Mouse (Mus musculus): ENCODE measurements around the gene Ctbs. TPM values are rescaled to one million over a fixed set of nuclear protein-coding genes. Genes with fewer than 3 reads are reported as not detected.

The Ctbs gene
- polyA plus RNA-seq, 1 experiment from 2014 or later = 5.7 TPM

DNA sequence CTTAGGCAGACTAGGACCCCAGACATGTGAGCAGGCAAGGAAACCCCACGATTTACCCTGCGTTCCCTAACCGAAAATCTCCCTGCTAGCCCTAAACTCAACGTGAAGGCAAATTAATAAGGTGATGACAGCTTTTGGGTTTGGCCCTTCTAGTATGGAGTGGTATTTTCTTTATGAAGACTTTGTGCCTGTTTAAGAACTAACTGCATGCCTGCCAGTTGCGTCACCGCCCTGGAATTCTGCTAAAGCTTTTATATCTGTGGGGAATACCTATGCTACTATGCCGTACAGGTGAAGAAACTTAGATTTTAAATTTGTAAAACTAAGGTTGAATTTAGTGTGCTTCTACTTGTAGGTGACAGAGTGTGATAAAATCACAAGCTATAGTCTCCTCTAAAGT lies 37.1 kb upstream of the Ctbs start:
- 86% methylated on average over 7 of the region's 7 CpGs for WGBS
- Histone ChIP-seq H3K4me2 (ENCODE audit: low read depth, severe bottlenecking) (no peak overlapping the region), H3K27ac (replicated peaks; ENCODE audit: low read depth, low read length) (no peak overlapping the region), H3K4me1 (ENCODE audit: control insufficient read depth, insufficient read depth, low read length) (no peaks in the 10 kb centered on the region), H3K4me3 (ENCODE audit: low read depth, low read length) (no peak overlapping the region), H3K9me3 (ENCODE audit: control insufficient read depth, low read length) (no peaks in the 10 kb centered on the region), H3K36me3 (ENCODE audit: control insufficient read depth, insufficient read depth, low read length) (no peaks in the 10 kb centered on the region), H3K27me3 (ENCODE audit: control insufficient read depth, insufficient read depth, low read length) (no peaks in the 10 kb centered on the region), H3K9ac (ENCODE audit: low read length) (no peak overlapping the region)
- ATAC-seq (ENCODE audit: insufficient number of reproducible peaks, low FRiP score, low TSS enrichment, low read depth) (no peak), DNase-seq (ENCODE audit: low spot score) (no peak)

DNA sequence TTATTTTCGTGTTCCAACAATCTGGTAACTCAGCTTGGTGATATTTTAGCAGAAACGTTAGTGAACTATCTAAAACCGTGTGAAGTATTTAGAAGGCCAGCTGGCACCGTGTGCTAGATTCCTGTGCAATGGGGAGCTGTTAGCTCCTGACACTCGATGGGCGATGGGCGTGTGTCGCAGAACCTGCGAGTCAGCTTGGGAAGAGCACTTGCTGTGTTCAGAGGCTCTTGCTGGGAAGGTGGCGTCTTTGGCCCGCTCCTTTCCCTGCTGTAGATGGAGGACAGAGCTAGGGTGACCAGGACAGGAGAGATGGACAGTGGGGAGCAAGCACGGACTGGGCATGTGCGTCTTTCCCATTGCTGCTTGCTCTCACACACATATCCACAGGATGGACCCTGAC lies 36.6 kb upstream of the Ctbs start:
- H3K27me3 ChIP-seq (ENCODE audit: control insufficient read depth, insufficient read depth, low read length) = no peaks in the 10 kb centered on the region
- H3K4me2 ChIP-seq (ENCODE audit: low read depth, severe bottlenecking) = no peak overlapping the region
- H3K36me3 ChIP-seq (ENCODE audit: control insufficient read depth, insufficient read depth, low read length) = no peaks in the 10 kb centered on the region
- no peak overlapping the region for H3K27ac ChIP-seq (replicated peaks; ENCODE audit: low read depth, low read length)
- 93% methylated on average over 13 of the region's 13 CpGs for WGBS
- no peak overlapping the region for H3K9ac ChIP-seq (ENCODE audit: low read length)
- H3K4me3 ChIP-seq (ENCODE audit: low read depth, low read length) = no peak overlapping the region
- no peaks in the 10 kb centered on the region for H3K9me3 ChIP-seq (ENCODE audit: control insufficient read depth, low read length)
- no peak for ATAC-seq (ENCODE audit: insufficient number of reproducible peaks, low FRiP score, low TSS enrichment, low read depth)
- no peak for DNase-seq (ENCODE audit: low spot score)
- no peaks in the 10 kb centered on the region for H3K4me1 ChIP-seq (ENCODE audit: control insufficient read depth, insufficient read depth, low read length)

- no peak for DNase-seq (ENCODE audit: low spot score)
- peaks cover 2% of the 10 kb centered on the region; the same call in 1 of the 2 replicates for H3K36me3 ChIP-seq (ENCODE audit: control insufficient read depth, insufficient read depth, low read length)
- no peak overlapping the region for H3K27ac ChIP-seq (replicated peaks; ENCODE audit: low read depth, low read length)
- no peaks in the 10 kb centered on the region for H3K27me3 ChIP-seq (ENCODE audit: control insufficient read depth, insufficient read depth, low read length)
- no peak overlapping the region for H3K4me2 ChIP-seq (ENCODE audit: low read depth, severe bottlenecking)
- 94% methylated on average over 4 of the region's 4 CpGs for WGBS
- no peak for ATAC-seq (ENCODE audit: insufficient number of reproducible peaks, low FRiP score, low TSS enrichment, low read depth)
- H3K9me3 ChIP-seq (ENCODE audit: control insufficient read depth, low read length) = no peaks in the 10 kb centered on the region
- H3K4me1 ChIP-seq (ENCODE audit: control insufficient read depth, insufficient read depth, low read length) = no peaks in the 10 kb centered on the region
- H3K9ac ChIP-seq (ENCODE audit: low read length) = no peak overlapping the region
- no peak overlapping the region for H3K4me3 ChIP-seq (ENCODE audit: low read depth, low read length)
Observed at GRCm38 (mm10) chr3:146413992-146414391, 35.6 kb upstream of the Ctbs start.

DNA sequence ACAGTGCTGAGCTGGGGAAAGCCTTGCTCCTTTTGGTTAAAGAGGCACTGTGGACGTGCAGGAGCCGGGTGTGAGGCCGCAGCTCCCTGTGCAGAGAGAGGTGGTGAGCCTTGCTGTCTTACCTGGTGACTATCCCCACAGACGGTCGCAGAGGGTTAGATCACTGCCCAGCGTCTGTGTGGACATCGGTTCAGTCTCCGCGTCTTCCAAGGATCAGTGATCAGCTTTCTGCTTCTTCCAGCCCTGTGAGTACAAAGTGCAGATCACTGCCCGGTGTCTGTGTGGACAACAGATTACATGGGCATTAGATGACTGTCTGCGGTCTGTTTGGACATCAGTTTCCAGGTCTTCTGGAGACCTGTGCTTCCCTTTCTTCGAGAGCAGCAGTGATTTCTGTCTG lies 35.0 kb upstream of the Ctbs start:
- ATAC-seq (ENCODE audit: insufficient number of reproducible peaks, low FRiP score, low TSS enrichment, low read depth) = no peak
- WGBS = 91% methylated on average over 12 of the region's 12 CpGs
- Histone ChIP-seq H3K9me3 (ENCODE audit: control insufficient read depth, low read length) (no peaks in the 10 kb centered on the region), H3K4me3 (ENCODE audit: low read depth, low read length) (no peak overlapping the region), H3K4me1 (ENCODE audit: control insufficient read depth, insufficient read depth, low read length) (no peaks in the 10 kb centered on the region), H3K4me2 (ENCODE audit: low read depth, severe bottlenecking) (no peak overlapping the region), H3K27ac (replicated peaks; ENCODE audit: low read depth, low read length) (no peak overlapping the region), H3K36me3 (ENCODE audit: control insufficient read depth, insufficient read depth, low read length) (peaks cover 2% of the 10 kb centered on the region; the same call in 1 of the 2 replicates), H3K27me3 (ENCODE audit: control insufficient read depth, insufficient read depth, low read length) (no peaks in the 10 kb centered on the region), H3K9ac (ENCODE audit: low read length) (no peak overlapping the region)
- DNase-seq (ENCODE audit: low spot score) = no peak

GRCm38 (mm10) chr3:146417873-146418272 lies 31.7 kb upstream of the Ctbs start:
- Histone ChIP-seq H3K9me3 (ENCODE audit: control insufficient read depth, low read length) (no peaks in the 10 kb centered on the region), H3K4me3 (ENCODE audit: low read depth, low read length) (no peak overlapping the region), H3K4me1 (ENCODE audit: control insufficient read depth, insufficient read depth, low read length) (no peaks in the 10 kb centered on the region), H3K27me3 (ENCODE audit: control insufficient read depth, insufficient read depth, low read length) (no peaks in the 10 kb centered on the region), H3K4me2 (ENCODE audit: low read depth, severe bottlenecking) (no peak overlapping the region), H3K9ac (ENCODE audit: low read length) (no peak overlapping the region), H3K36me3 (ENCODE audit: control insufficient read depth, insufficient read depth, low read length) (peaks cover 2% of the 10 kb centered on the region; the same call in 1 of the 2 replicates), H3K27ac (replicated peaks; ENCODE audit: low read depth, low read length) (no peak overlapping the region)
- ATAC-seq (ENCODE audit: insufficient number of reproducible peaks, low FRiP score, low TSS enrichment, low read depth) (no peak), DNase-seq (ENCODE audit: low spot score) (no peak)
- 96% methylated on average over 8 of the region's 8 CpGs for WGBS

DNA sequence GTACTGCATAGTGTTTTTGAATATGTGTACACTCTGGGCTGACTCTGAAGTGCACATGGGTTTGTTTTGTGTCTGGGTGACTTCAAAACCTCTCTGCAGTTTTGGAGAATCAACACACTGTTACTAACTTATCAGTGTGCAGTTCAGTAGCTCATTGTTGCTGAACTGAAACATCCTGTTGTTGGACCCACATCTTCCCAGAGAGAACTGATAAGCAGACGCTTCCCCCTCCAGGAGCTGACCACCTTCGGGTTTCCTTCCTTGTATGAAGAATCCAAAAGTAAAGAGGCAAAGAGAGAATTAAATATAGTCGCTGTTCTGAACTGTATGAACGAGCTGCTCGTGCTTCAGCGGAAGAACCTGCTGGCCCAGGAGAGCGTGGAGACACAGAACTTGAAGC lies 30.7 kb upstream of the Ctbs start:
- no peak overlapping the region for H3K27ac ChIP-seq (replicated peaks; ENCODE audit: low read depth, low read length)
- peaks cover 2% of the 10 kb centered on the region; the same call in 1 of the 2 replicates for H3K36me3 ChIP-seq (ENCODE audit: control insufficient read depth, insufficient read depth, low read length)
- H3K4me2 ChIP-seq (ENCODE audit: low read depth, severe bottlenecking) = no peak overlapping the region
- no peaks in the 10 kb centered on the region for H3K27me3 ChIP-seq (ENCODE audit: control insufficient read depth, insufficient read depth, low read length)
- no peak overlapping the region for H3K4me3 ChIP-seq (ENCODE audit: low read depth, low read length)
- DNase-seq (ENCODE audit: low spot score) (no peak), ATAC-seq (ENCODE audit: insufficient number of reproducible peaks, low FRiP score, low TSS enrichment, low read depth) (no peak)
- no peak overlapping the region for H3K9ac ChIP-seq (ENCODE audit: low read length)
- no peaks in the 10 kb centered on the region for H3K9me3 ChIP-seq (ENCODE audit: control insufficient read depth, low read length)
- 91% methylated on average over 7 of the region's 7 CpGs for WGBS
- H3K4me1 ChIP-seq (ENCODE audit: control insufficient read depth, insufficient read depth, low read length) = no peaks in the 10 kb centered on the region

DNA sequence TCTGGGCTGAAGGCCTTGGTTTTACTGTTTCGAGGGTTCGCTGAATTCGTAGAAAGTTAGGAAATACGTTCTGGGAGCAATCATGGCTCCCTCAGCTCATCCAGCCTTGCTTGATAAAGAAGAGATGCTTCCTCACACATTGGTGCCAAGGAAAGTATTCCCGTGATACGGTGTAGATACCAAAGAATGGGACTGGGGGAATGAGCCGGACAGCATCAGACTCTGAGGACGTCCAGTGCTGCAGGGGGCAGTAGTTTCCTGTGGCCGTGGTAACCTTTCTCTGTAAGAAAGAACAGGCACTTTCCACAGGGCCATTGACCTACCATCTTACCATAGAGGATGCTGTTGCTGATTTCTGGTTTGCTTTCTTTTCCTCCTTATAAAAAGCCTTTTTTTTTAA lies 30.1 kb upstream of the Ctbs start:
- peaks cover 2% of the 10 kb centered on the region; the same call in 1 of the 2 replicates for H3K36me3 ChIP-seq (ENCODE audit: control insufficient read depth, insufficient read depth, low read length)
- ATAC-seq (ENCODE audit: insufficient number of reproducible peaks, low FRiP score, low TSS enrichment, low read depth) (no peak), DNase-seq (ENCODE audit: low spot score) (no peak)
- no peak overlapping the region for H3K4me2 ChIP-seq (ENCODE audit: low read depth, severe bottlenecking)
- H3K9ac ChIP-seq (ENCODE audit: low read length) = no peak overlapping the region
- 93% methylated on average over 9 of the region's 9 CpGs for WGBS
- H3K9me3 ChIP-seq (ENCODE audit: control insufficient read depth, low read length) = no peaks in the 10 kb centered on the region
- no peaks in the 10 kb centered on the region for H3K4me1 ChIP-seq (ENCODE audit: control insufficient read depth, insufficient read depth, low read length)
- H3K27me3 ChIP-seq (ENCODE audit: control insufficient read depth, insufficient read depth, low read length) = no peaks in the 10 kb centered on the region
- no peak overlapping the region for H3K27ac ChIP-seq (replicated peaks; ENCODE audit: low read depth, low read length)
- H3K4me3 ChIP-seq (ENCODE audit: low read depth, low read length) = no peak overlapping the region

- no peaks in the 10 kb centered on the region for H3K27me3 ChIP-seq (ENCODE audit: control insufficient read depth, insufficient read depth, low read length)
- no peak overlapping the region for H3K4me2 ChIP-seq (ENCODE audit: low read depth, severe bottlenecking)
- H3K36me3 ChIP-seq (ENCODE audit: control insufficient read depth, insufficient read depth, low read length) = peaks cover 2% of the 10 kb centered on the region; the same call in 1 of the 2 replicates
- WGBS = 92% methylated on average over 15 of the region's 15 CpGs
- ATAC-seq (ENCODE audit: insufficient number of reproducible peaks, low FRiP score, low TSS enrichment, low read depth) = no peak
- no peak overlapping the region for H3K4me3 ChIP-seq (ENCODE audit: low read depth, low read length)
- no peak overlapping the region for H3K27ac ChIP-seq (replicated peaks; ENCODE audit: low read depth, low read length)
- no peak for DNase-seq (ENCODE audit: low spot score)
- no peak overlapping the region for H3K9ac ChIP-seq (ENCODE audit: low read length)
- no peaks in the 10 kb centered on the region for H3K9me3 ChIP-seq (ENCODE audit: control insufficient read depth, low read length)
- H3K4me1 ChIP-seq (ENCODE audit: control insufficient read depth, insufficient read depth, low read length) = no peaks in the 10 kb centered on the region
Observed at GRCm38 (mm10) chr3:146419992-146420537, 29.5 kb upstream of the Ctbs start.

- H3K27me3 ChIP-seq (ENCODE audit: control insufficient read depth, insufficient read depth, low read length) = no peaks in the 10 kb centered on the region
- no peaks in the 10 kb centered on the region for H3K9me3 ChIP-seq (ENCODE audit: control insufficient read depth, low read length)
- no peak overlapping the region for H3K4me3 ChIP-seq (ENCODE audit: low read depth, low read length)
- H3K4me1 ChIP-seq (ENCODE audit: control insufficient read depth, insufficient read depth, low read length) = no peaks in the 10 kb centered on the region
- no peak for ATAC-seq (ENCODE audit: insufficient number of reproducible peaks, low FRiP score, low TSS enrichment, low read depth)
- H3K36me3 ChIP-seq (ENCODE audit: control insufficient read depth, insufficient read depth, low read length) = peaks cover 6% of the 10 kb centered on the region; the same call in 1 of the 2 replicates
- no peak for DNase-seq (ENCODE audit: low spot score)
- H3K4me2 ChIP-seq (ENCODE audit: low read depth, severe bottlenecking) = no peak overlapping the region
- no peak overlapping the region for H3K27ac ChIP-seq (replicated peaks; ENCODE audit: low read depth, low read length)
- 29% methylated on average over 8 of the region's 8 CpGs for WGBS
- H3K9ac ChIP-seq (ENCODE audit: low read length) = no peak overlapping the region
Observed at GRCm38 (mm10) chr3:146421787-146422186, 27.8 kb upstream of the Ctbs start.

All from limb, embryonic 11.5 days (tissue).